Mouse (Mus musculus): Measurements from ENCODE around the gene Col7a1. TPM values are rescaled to one million over a fixed set of nuclear protein-coding genes. Genes with fewer than 3 reads are reported as not detected.

The Col7a1 gene
- polyA plus RNA-seq, 1 experiment = 7.9 TPM

- no peaks in the 10 kb centered on the region for H3K36me3 ChIP-seq (ENCODE audit: control insufficient read depth, insufficient read depth, low read length)
- H3K27me3 ChIP-seq (ENCODE audit: control insufficient read depth, insufficient read depth, low read length) = no peaks in the 10 kb centered on the region
- H3K4me1 ChIP-seq (replicated peaks; ENCODE audit: control insufficient read depth, insufficient read depth, low read length) = no peaks in the 10 kb centered on the region
- DNase-seq = no peak
- no peak for TF ChIP-seq POLR2A (IDR thresholded peaks at IDR 0.05; ENCODE audit: control insufficient read depth, extremely low read depth, insufficient read depth, low read length, poor library complexity)
- no peak for TF ChIP-seq CTCF (IDR thresholded peaks at IDR 0.05; ENCODE audit: borderline replicate concordance, control insufficient read depth, extremely low read depth, insufficient read depth, low read length, poor library complexity)
- WGBS = 61% methylated on average over 9 of the region's 9 CpGs
- no peak overlapping the region for H3K4me3 ChIP-seq (ENCODE audit: control insufficient read depth, insufficient read depth, low read length)
- H3K27ac ChIP-seq (ENCODE audit: control insufficient read depth, insufficient read depth, low read length) = no peak overlapping the region
Measured at GRCm38 (mm10) chr9:108976483-108976882, 23.1 kb downstream of the Col7a1 start.

- no peak overlapping the region for H3K27ac ChIP-seq (ENCODE audit: control insufficient read depth, insufficient read depth, low read length)
- H3K36me3 ChIP-seq (ENCODE audit: control insufficient read depth, insufficient read depth, low read length) = no peaks in the 10 kb centered on the region
- DNase-seq = no peak
- no peaks in the 10 kb centered on the region for H3K27me3 ChIP-seq (ENCODE audit: control insufficient read depth, insufficient read depth, low read length)
- 76% methylated on average over 7 of the region's 7 CpGs for WGBS
- TF ChIP-seq CTCF (IDR thresholded peaks at IDR 0.05; ENCODE audit: borderline replicate concordance, control insufficient read depth, extremely low read depth, insufficient read depth, low read length, poor library complexity) (no peak), POLR2A (IDR thresholded peaks at IDR 0.05; ENCODE audit: control insufficient read depth, extremely low read depth, insufficient read depth, low read length, poor library complexity) (no peak)
- no peak overlapping the region for H3K4me3 ChIP-seq (ENCODE audit: control insufficient read depth, insufficient read depth, low read length)
- H3K4me1 ChIP-seq (replicated peaks; ENCODE audit: control insufficient read depth, insufficient read depth, low read length) = no peaks in the 10 kb centered on the region
Measured at GRCm38 (mm10) chr9:108977966-108978365, 24.6 kb downstream of the Col7a1 start.

GRCm38 (mm10) chr9:108982498-108982897 lies 29.1 kb downstream of the Col7a1 start:
- no peak overlapping the region for H3K4me3 ChIP-seq (ENCODE audit: control insufficient read depth, insufficient read depth, low read length)
- H3K36me3 ChIP-seq (ENCODE audit: control insufficient read depth, insufficient read depth, low read length) = no peaks in the 10 kb centered on the region
- no peak for TF ChIP-seq POLR2A (IDR thresholded peaks at IDR 0.05; ENCODE audit: control insufficient read depth, extremely low read depth, insufficient read depth, low read length, poor library complexity)
- TF ChIP-seq CTCF (IDR thresholded peaks at IDR 0.05; ENCODE audit: borderline replicate concordance, control insufficient read depth, extremely low read depth, insufficient read depth, low read length, poor library complexity) = no peak
- DNase-seq = no peak
- 50% methylated on average over 8 of the region's 8 CpGs for WGBS
- H3K27ac ChIP-seq (ENCODE audit: control insufficient read depth, insufficient read depth, low read length) = no peak overlapping the region
- H3K4me1 ChIP-seq (replicated peaks; ENCODE audit: control insufficient read depth, insufficient read depth, low read length) = no peaks in the 10 kb centered on the region
- H3K27me3 ChIP-seq (ENCODE audit: control insufficient read depth, insufficient read depth, low read length) = no peaks in the 10 kb centered on the region

DNA sequence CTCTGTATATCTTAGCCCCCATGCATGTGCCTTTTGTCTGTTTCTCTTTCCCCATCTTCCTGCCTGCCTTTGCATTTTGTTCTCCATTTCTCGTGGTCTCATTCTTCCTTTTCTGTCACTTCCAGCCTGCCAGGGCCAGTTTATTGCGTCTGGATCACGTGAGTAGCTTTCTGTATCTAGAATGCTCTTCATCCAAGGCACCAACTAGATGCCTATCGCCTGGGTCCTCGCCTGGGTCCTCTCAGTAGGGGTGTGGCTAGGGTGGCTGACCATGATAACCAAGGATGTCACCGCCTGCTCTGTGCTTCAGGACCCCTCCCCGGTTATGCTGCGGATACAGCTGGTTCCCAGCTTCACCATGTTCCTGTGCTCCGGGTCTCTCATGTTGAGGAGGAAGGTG lies 29.8 kb downstream of the Col7a1 start:
- Histone ChIP-seq H3K27ac (ENCODE audit: control insufficient read depth, insufficient read depth, low read length) (no peak overlapping the region), H3K36me3 (ENCODE audit: control insufficient read depth, insufficient read depth, low read length) (no peaks in the 10 kb centered on the region), H3K27me3 (ENCODE audit: control insufficient read depth, insufficient read depth, low read length) (no peaks in the 10 kb centered on the region), H3K4me1 (replicated peaks; ENCODE audit: control insufficient read depth, insufficient read depth, low read length) (0 out of 2 replicates have a peak, but pooled peaks cover 2% of the 10 kb centered on the region), H3K4me3 (ENCODE audit: control insufficient read depth, insufficient read depth, low read length) (no peak overlapping the region)
- TF ChIP-seq CTCF (IDR thresholded peaks at IDR 0.05; ENCODE audit: borderline replicate concordance, control insufficient read depth, extremely low read depth, insufficient read depth, low read length, poor library complexity) = no peak
- TF ChIP-seq POLR2A (IDR thresholded peaks at IDR 0.05; ENCODE audit: control insufficient read depth, extremely low read depth, insufficient read depth, low read length, poor library complexity) = no peak
- no peak for DNase-seq
- 61% methylated on average over 9 of the region's 9 CpGs for WGBS

DNA sequence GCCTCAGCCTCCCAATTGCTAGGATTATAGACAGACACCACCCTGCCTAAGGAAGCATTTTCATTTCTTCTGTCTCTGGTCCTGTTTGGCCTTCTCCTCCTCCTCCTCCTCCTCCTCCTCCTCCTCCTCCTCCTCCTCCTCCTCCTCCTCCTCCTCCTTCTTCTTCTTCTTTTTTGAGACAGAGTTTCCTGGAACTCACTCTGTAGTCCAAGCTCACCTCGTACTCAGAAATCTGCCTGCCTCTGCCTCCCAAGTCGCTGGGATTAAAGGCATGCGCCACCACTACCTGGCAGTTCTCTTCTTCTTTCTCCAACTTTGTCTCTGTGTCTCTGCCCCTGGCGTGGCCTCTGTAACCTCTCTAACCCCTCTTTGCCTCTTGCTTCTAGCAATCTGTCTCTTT lies 32.3 kb downstream of the Col7a1 start, which contains the start of gene Ucn2:
Gene Ucn2, plus strand, starts transcription at position 301 of the 400 bp plus-strand sequence.
- H3K4me3 ChIP-seq (ENCODE audit: control insufficient read depth, insufficient read depth, low read length) = no peak within 1 kb of the TSS
- DNase-seq = no peak
- no peaks in the 10 kb centered on the region for H3K27me3 ChIP-seq (ENCODE audit: control insufficient read depth, insufficient read depth, low read length)
- 69% methylated on average over 4 of the region's 4 CpGs for WGBS
- H3K36me3 ChIP-seq (ENCODE audit: control insufficient read depth, insufficient read depth, low read length) = no peaks in the 10 kb centered on the region
- 0 out of 2 replicates have a peak, but pooled peaks cover 2% of the 10 kb centered on the region for H3K4me1 ChIP-seq (replicated peaks; ENCODE audit: control insufficient read depth, insufficient read depth, low read length)
- H3K27ac ChIP-seq (ENCODE audit: control insufficient read depth, insufficient read depth, low read length) = no peak within 1 kb of the TSS
- TF ChIP-seq CTCF (IDR thresholded peaks at IDR 0.05; ENCODE audit: borderline replicate concordance, control insufficient read depth, extremely low read depth, insufficient read depth, low read length, poor library complexity) (no peak), POLR2A (IDR thresholded peaks at IDR 0.05; ENCODE audit: control insufficient read depth, extremely low read depth, insufficient read depth, low read length, poor library complexity) (no peak)

GRCm38 (mm10) chr9:108987704-108988350 lies 34.4 kb downstream of the Col7a1 start:
- TF ChIP-seq CTCF (IDR thresholded peaks at IDR 0.05; ENCODE audit: borderline replicate concordance, control insufficient read depth, extremely low read depth, insufficient read depth, low read length, poor library complexity) = no peak
- TF ChIP-seq POLR2A (IDR thresholded peaks at IDR 0.05; ENCODE audit: control insufficient read depth, extremely low read depth, insufficient read depth, low read length, poor library complexity) = no peak
- no peak overlapping the region for H3K27ac ChIP-seq (ENCODE audit: control insufficient read depth, insufficient read depth, low read length)
- H3K27me3 ChIP-seq (ENCODE audit: control insufficient read depth, insufficient read depth, low read length) = no peaks in the 10 kb centered on the region
- WGBS = 61% methylated on average over 15 of the region's 15 CpGs
- DNase-seq = no peak
- peaks cover 11% of the 10 kb centered on the region for H3K4me1 ChIP-seq (replicated peaks; ENCODE audit: control insufficient read depth, insufficient read depth, low read length)
- no peak overlapping the region for H3K4me3 ChIP-seq (ENCODE audit: control insufficient read depth, insufficient read depth, low read length)
- no peaks in the 10 kb centered on the region for H3K36me3 ChIP-seq (ENCODE audit: control insufficient read depth, insufficient read depth, low read length)

Data from thymus, adult 2 months (tissue).